Mouse (Mus musculus): ENCODE measurements around the gene Ttc25.
A peak's percentile ranks its signal among the peaks of the same experiment; 100 is the strongest.
"Not testable (repeated sequence)": the region's sequence is repeated elsewhere in the genome, so short reads cannot be mapped to it uniquely, and the experiment has no call there.

The Ttc25 gene

GRCm38 (mm10) chr11:100533871-100534270 is 11.5 kb upstream of the Ttc25 start:
- no peak for DNase-seq

- not testable (repeated sequence) for DNase-seq
These were observed 11.0 kb upstream of the Ttc25 start for GRCm38 (mm10) chr11:100534411-100534810.

DNA sequence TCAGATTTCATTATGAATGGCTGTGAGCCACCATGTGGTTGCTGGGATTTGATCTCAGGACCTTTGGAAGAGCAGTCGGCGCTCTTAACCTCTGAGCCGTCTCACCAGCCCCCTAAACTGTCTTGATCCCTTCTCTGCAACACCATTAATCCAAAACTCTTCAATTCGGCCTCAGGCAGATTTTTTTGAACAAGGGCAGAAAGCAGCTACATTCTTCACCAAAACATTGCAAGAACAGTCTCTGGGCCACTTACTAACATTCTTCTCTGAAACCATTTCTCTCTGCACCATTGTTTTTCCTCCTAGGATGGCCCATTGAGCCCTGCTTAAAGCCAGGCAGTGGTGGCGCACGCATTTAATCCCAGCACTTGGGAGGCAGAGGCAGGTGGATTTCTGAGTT is 10.6 kb upstream of the Ttc25 start:
- not testable (repeated sequence) for DNase-seq

GRCm38 (mm10) chr11:100535996-100536395 is 9.4 kb upstream of the Ttc25 start:
- DNase-seq, result no peak

GRCm38 (mm10) chr11:100536466-100536865 is 8.9 kb upstream of the Ttc25 start:
- no peak for DNase-seq

GRCm38 (mm10) chr11:100540966-100541365 is 4.4 kb upstream of the Ttc25 start:
- no peak for DNase-seq

DNA sequence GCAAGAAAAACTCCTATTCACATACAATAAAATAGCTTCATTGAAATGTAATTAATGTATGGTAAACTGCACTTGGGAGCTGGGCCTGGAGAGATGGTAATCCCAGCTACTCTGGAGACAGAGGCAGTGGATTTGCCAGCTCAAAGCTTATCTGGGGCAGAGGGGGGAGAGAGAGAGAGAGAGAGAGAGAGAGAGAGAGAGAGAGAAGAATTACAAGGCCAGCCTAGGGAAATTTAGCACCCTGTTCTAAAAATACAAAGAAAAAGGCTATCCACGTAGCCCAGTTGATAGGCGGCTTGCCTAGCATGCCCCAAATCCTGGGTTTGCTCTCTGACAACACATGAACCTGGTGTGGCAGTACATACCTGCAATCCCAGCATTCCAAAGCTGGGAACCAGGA is 3.8 kb upstream of the Ttc25 start:
- no peak for DNase-seq

GRCm38 (mm10) chr11:100545746-100546085 is 309 bp downstream of the Ttc25 start:
- no peak for DNase-seq

- DNase-seq, result no peak
These were observed 1.5 kb downstream of the Ttc25 start for GRCm38 (mm10) chr11:100546955-100547354.

DNA sequence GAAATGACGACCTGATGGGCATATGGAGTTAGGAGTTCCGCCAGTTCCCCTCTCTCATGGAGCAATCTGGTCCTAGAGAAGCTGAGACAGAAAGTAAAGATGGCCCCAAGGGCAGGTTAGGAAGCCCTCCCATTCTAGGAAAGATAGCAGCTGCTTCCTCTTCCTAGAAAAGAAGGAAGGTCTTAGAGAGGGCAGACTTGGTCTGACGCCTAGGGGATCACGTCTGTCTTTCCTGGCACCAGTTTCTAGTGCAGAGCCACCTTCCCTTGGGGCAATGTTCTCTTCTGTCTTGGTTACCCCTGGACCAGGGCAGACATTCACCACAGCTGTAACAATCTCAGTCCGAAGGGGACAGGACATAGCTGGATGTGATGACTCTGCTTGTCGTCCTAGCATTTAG is 2.7 kb downstream of the Ttc25 start:
- no peak for DNase-seq

GRCm38 (mm10) chr11:100549466-100549865 is 4.1 kb downstream of the Ttc25 start:
- no peak for DNase-seq

DNA sequence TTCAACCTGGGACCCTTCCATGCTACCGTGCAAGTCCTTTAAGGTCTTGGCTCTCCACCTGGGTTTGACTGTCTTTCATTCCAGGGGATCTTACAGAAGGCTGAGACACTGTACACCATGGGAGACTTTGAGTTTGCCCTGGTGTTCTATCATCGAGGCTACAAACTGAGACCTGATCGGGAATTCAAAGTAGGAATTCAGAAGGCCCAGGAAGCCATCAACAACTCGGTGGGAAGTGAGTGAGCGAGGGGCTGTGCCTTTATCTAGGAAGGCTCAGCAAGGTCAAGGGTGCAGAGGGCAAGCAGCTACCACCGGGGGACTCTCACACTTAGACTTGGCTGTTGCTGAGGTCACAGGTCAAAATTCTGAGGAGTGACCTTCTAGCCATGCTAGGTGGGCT is 4.7 kb downstream of the Ttc25 start:
- no peak for DNase-seq

GRCm38 (mm10) chr11:100552842-100553241 is 7.4 kb downstream of the Ttc25 start:
- no peak for DNase-seq

DNA sequence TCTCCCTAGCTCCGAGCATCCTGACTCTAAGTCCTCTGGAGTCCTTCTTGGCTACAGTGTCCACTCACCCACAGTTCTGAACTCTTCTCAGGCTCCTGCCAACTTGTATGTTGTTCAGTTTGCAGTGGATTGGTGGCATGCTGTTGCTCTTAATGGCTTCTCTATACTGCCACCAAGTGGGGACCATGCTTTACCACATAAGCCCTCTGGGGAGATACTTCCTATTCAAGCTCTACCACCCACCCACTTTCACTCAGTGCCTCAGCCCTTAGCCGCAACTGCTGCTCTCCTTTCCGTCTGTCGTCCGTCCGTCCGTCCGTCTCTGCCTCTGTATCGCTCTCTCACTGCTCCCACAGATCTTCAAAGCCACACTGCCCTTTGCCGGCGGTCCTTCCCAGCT is 10.2 kb downstream of the Ttc25 start:
- peak; percentile 61 for DNase-seq

- no peak for DNase-seq
These were observed 12.2 kb downstream of the Ttc25 start for GRCm38 (mm10) chr11:100557563-100557962.

DNA sequence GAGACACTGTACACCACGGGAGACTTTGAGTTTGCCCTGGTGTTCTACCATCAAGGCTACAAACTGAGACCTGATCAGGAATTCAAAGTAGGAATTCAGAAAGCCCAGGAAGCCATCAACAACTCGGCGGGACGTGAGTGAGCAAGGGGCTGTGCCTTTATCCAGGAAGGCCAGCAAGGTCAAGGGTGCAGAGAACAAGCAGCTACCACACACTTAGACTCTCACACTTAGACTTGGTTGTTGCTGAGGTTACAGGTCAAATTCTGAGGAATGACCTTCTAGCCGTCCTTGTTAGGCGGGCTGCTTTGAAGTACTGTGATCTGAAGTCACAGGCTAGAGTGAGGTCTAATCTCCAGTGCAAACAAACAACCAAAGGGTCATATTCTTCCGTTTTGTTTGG is 14.1 kb downstream of the Ttc25 start:
- no peak for DNase-seq

DNA sequence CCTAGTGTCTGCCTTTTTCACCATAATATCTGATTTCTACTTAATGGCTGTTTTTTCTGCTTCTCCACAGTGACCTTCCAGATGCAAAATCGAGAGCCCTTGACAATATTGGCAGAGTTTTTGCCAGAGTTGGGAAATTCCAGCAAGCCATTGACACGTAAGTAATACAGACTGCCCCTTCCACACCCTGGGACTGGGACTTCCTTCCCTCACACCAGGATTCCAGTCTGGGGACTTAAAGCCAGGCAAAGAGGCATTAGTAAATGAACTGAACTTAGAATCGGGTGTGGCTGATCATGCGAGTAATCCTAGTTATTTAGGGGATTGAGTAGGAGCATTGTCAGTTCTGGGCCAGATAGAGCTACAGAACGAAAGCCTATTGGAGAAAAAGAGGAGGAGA is 16.3 kb downstream of the Ttc25 start:
- DNase-seq, result no peak

DNA sequence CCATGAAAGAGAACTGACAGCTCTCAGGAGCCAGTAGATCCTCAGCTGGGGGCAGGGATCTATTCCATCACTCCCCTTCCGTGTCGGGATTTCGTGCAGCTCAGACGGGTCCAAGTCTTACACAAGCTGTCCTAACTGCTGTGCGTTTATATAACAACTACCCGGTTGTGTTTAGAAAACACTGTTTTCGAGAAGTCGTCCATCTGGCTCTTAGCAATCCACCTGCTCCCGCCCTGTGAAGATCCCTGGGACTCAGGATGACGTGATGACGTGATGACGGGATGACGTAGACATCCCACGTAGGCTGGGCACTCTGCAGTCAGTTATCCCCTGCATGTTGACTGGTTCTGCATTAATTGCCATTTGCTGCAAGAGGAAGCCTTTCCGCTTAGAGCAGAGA is 18.9 kb downstream of the Ttc25 start:
- DNase-seq, result no peak

DNA sequence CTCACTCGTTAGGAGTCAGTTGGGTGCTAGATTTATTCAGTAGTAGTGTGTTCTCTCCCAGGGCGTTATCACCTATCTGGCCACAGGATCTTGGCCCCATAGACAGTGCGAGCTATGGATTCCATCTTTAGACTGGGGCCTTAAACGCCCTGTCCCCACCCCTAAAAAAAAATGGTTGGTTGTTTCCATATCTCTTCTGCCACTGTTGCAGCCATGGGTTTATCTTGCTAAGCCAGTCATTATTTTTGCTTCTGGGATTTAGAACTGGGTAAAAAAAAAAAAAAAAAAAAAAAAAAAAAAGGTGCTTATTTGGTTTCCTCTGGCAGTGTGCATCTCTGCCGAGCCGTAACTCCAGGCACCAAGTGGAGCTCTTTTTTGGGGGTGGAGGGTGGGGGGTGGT is 19.3 kb downstream of the Ttc25 start:
- DNase-seq, result no peak

- no peak for DNase-seq
These were observed 21.8 kb downstream of the Ttc25 start for GRCm38 (mm10) chr11:100567229-100567628.

DNA sequence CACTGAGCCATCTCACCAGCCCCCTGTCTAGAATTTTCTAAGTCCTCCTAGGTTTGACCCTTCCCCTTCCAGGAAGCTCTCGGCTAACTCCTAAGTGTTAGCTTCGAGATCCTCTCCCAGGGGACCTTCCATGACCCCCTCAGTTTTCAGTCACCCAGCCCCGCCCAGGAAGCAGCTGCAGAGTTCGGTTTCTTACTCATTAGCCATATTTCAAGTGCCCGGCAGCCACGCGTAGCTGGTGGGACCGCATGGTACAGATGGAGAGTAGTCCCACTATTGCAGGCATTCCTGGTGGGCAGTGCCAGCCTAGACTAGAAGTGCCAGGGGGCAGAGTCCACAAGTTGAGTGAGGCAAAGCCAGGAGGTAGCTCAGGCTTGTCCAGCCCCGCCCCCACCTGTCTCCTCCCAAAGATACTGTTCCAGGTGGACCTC is 22.4 kb downstream of the Ttc25 start:
- no peak for DNase-seq

- DNase-seq, result no peak
These were observed 23.3 kb downstream of the Ttc25 start for GRCm38 (mm10) chr11:100568692-100569091.

GRCm38 (mm10) chr11:100569789-100570188 is 24.4 kb downstream of the Ttc25 start:
- DNase-seq, result no peak

- DNase-seq, result peak; percentile 79
These were observed 25.2 kb downstream of the Ttc25 start for GRCm38 (mm10) chr11:100570430-100571201.

GRCm38 (mm10) chr11:100571202-100571567 is 25.8 kb downstream of the Ttc25 start:
- peak; percentile 57 for DNase-seq
